Mouse (Mus musculus) hindbrain, embryonic 14.5 days (tissue): ENCODE measurements at regions not wholly inside any gene's neighbourhood (a gene's known extent, or its start where the extent isn't known, plus 50 kb on each side); places are given as distances from the start of the nearest gene placed in this dataset. TPM values are rescaled to one million over a fixed set of nuclear protein-coding genes. Genes with fewer than 3 reads are reported as not detected.

Source experiments
- microRNA-seq: library from miRNA; unstranded; fragments of <30 nt; microRNA quantifications from one replicate; pipeline ENCODE4, GENCODE M21; 2016

Small RNA genes lying in the stretch of these regions (microRNA-seq; reads per million reads assigned to microRNA genes)
- gene Gm27847 = not detected
